Mouse (Mus musculus) neural tube, embryonic 14.5 days (tissue): Measurements from ENCODE around the gene Mtrf1l. TPM values are rescaled to one million over a fixed set of nuclear protein-coding genes. Genes with fewer than 3 reads are reported as not detected.

ENCODE experiments used
- ATAC-seq: fragments of 200-750 bp; cut with Nextera tagmentation; 2 replicates; pipeline ENCODE4 v1.8.0; 2017; ENCODE audit warnings: low read depth, mild to moderate bottlenecking, moderate TSS enrichment, moderate library complexity
- H3K27ac ChIP-seq: fragments of 300-500 bp; sonication (generic); 2 replicates; pipeline ENCODE4 v1.5.1; 2014; ENCODE audit warnings: low read depth, mild to moderate bottlenecking, control low read depth, low read length, moderate library complexity, mixed read lengths
- H3K27me3 ChIP-seq: fragments of 300-500 bp; sonication (generic); 2 replicates; pipeline ENCODE4 v1.6.1; 2014; ENCODE audit warnings: low read length; ENCODE audit not compliant: control insufficient read depth, insufficient read depth
- H3K36me3 ChIP-seq: fragments of 300-500 bp; sonication (generic); 2 replicates; pipeline ENCODE4 v1.6.1; 2014; ENCODE audit warnings: low read length, mixed read lengths; ENCODE audit not compliant: control insufficient read depth, insufficient read depth
- H3K4me1 ChIP-seq: fragments of 300-500 bp; sonication (generic); 2 replicates; pipeline ENCODE4 v1.6.1; 2014; ENCODE audit warnings: low read length; ENCODE audit not compliant: control insufficient read depth, insufficient read depth
- H3K4me2 ChIP-seq: fragments of 300-500 bp; sonication (generic); 2 replicates; pipeline ENCODE4 v1.6.1; 2014; ENCODE audit warnings: mild to moderate bottlenecking, low read depth, low read length, control low read depth
- H3K4me3 ChIP-seq: fragments of 300-500 bp; sonication (generic); 2 replicates; pipeline ENCODE4 v1.5.1; 2014; ENCODE audit warnings: low read depth, low read length, control low read depth, mixed read lengths
- H3K9ac ChIP-seq: fragments of 300-500 bp; sonication (generic); replicated peaks from 2 replicates; pipeline ENCODE4 v1.6.1; 2014; ENCODE audit warnings: low read depth, mild to moderate bottlenecking, control low read depth, low read length, mixed read lengths
- H3K9me3 ChIP-seq: fragments of 300-500 bp; sonication (generic); 2 replicates; pipeline ENCODE4 v1.6.1; 2016; ENCODE audit warnings: low read length; ENCODE audit not compliant: control insufficient read depth
- WGBS: fragments of 180-500 bp; shearing (Covaris S2); extraction: QIAGEN DNeasy Blood & Tissue Kit; methylation state at CpG from one replicate; pipeline ENCODE4 v1.1.7; 2014; 5-methylcytosine and 5-hydroxymethylcytosine counted together
- polyA plus RNA-seq: library from polyadenylated mRNA; unstranded; fragments of >200 nt; fragmentation: Nextera tagmentation; extraction: Ambion mirVana; gene quantifications from 2 replicates; pipeline ENCODE4 v1.2.1, GENCODE M21; 2014

The Mtrf1l gene
- polyA plus RNA-seq, 1 experiment from 2014 or later, result 13.1 TPM

GRCm38 (mm10) chr10:5790657-5791056 is 33.1 kb downstream of the Mtrf1l start:
- H3K27ac ChIP-seq, result no peak overlapping the region
- H3K4me1 ChIP-seq, result no peaks in the 10 kb centered on the region
- no peak overlapping the region for H3K4me3 ChIP-seq
- H3K4me2 ChIP-seq, result no peak overlapping the region
- no peak for ATAC-seq
- 24% methylated on average over 12 of the region's 12 CpGs for WGBS
- no peaks in the 10 kb centered on the region for H3K9me3 ChIP-seq
- H3K36me3 ChIP-seq, result no peaks in the 10 kb centered on the region
- H3K9ac ChIP-seq, result no peak overlapping the region
- no peaks in the 10 kb centered on the region for H3K27me3 ChIP-seq

GRCm38 (mm10) chr10:5786923-5787322 is 36.8 kb downstream of the Mtrf1l start:
- Histone ChIP-seq H3K9me3 (no peaks in the 10 kb centered on the region), H3K4me2 (no peak overlapping the region), H3K9ac (no peak overlapping the region), H3K27me3 (no peaks in the 10 kb centered on the region), H3K4me3 (no peak overlapping the region), H3K36me3 (no peaks in the 10 kb centered on the region), H3K4me1 (no peaks in the 10 kb centered on the region), H3K27ac (no peak overlapping the region)
- 26% methylated on average over 4 of the region's 4 CpGs for WGBS
- ATAC-seq, result peak; percentile 78; the same call in 1 of the 2 replicates

Other genes with a start within 250 kb of the Mtrf1l start
- 0.88 and 1.0 TPM in 2 replicates for gene Myct1, start 230.1 kb downstream of the Mtrf1l start, polyA plus RNA-seq
- gene Vip, start 184.7 kb downstream of the Mtrf1l start, polyA plus RNA-seq, result 0.68 and 1.2 TPM in 2 replicates
- 6.2 and 7.4 TPM in 2 replicates for gene Fbxo5, start 18.3 kb downstream of the Mtrf1l start, polyA plus RNA-seq
- 26.3 and 39.0 TPM in 2 replicates for gene Rgs17, start 98.5 kb upstream of the Mtrf1l start, polyA plus RNA-seq